Mouse (Mus musculus) inflammation-experienced regulatory T-cells (primary cell): ENCODE results near the gene 4930503B20Rik. TPM values are rescaled to one million over a fixed set of nuclear protein-coding genes. Genes with fewer than 3 reads are reported as not detected.

ENCODE experiments used
- polyA plus RNA-seq, 2 experiments: library from polyadenylated mRNA; unstranded; fragments of 100-300 nt; shearing (Covaris generic); gene quantifications; one replicate each; pipeline ENCODE4 v1.2.1; 2017

4930503B20Rik gene
- not detected for polyA plus RNA-seq

GRCm38 (mm10) chr3:146651217-146651616 is at the start of gene 4930503B20Rik:
4930503B20Rik (minus strand) TSS chr3:146651317.

GRCm38 (mm10) chr3:146684811-146685675 is 33.9 kb upstream of the 4930503B20Rik start, which contains the start of gene Samd13:
Samd13 (minus strand) TSS chr3:146685592.

GRCm38 (mm10) chr3:146615496-146615895 is 35.6 kb downstream of the 4930503B20Rik start, which contains the start of gene Dnase2b:
Dnase2b (minus strand) TSS chr3:146615596.

Other genes with a start within 250 kb of the 4930503B20Rik start
- 1 to 10 TPM; 4.5 to 6.9 TPM for gene Ssx2ip, start 246.7 kb downstream of the 4930503B20Rik start, polyA plus RNA-seq
- 1 to 10 TPM; 6.2 to 9.5 TPM for gene Ctbs, start 201.5 kb downstream of the 4930503B20Rik start, polyA plus RNA-seq
- 10 to 100 TPM in 1 of 2 experiments, 1 to 10 TPM in 1; 7.6 to 15.8 TPM for gene Spata1, start 151.6 kb downstream of the 4930503B20Rik start, polyA plus RNA-seq
- 100 to 1,000 TPM; 403 to 420 TPM for gene Gng5, start 151.5 kb downstream of the 4930503B20Rik start, polyA plus RNA-seq
- gene Rpf1, start 129.9 kb downstream of the 4930503B20Rik start, polyA plus RNA-seq, result 10 to 100 TPM; 63.9 to 84.6 TPM
- gene Uox, start 80.9 kb downstream of the 4930503B20Rik start, polyA plus RNA-seq, result under 1 TPM; 0.07 to 0.62 TPM
- gene Dnase2b, start 35.7 kb downstream of the 4930503B20Rik start, polyA plus RNA-seq, result under 1 TPM; 0.08 to 0.17 TPM
- under 1 TPM; 0.74 to 0.95 TPM for gene Samd13, start 34.3 kb upstream of the 4930503B20Rik start, polyA plus RNA-seq
- 100 to 1,000 TPM; 145 to 167 TPM for gene Prkacb, start 161.7 kb upstream of the 4930503B20Rik start, polyA plus RNA-seq
- under 1 TPM in 1 of 2 experiments, not detected in 1; 0.48 TPM for gene Ttll7, start 201.1 kb upstream of the 4930503B20Rik start, polyA plus RNA-seq